Mouse (Mus musculus): Measurements from ENCODE around the gene B4galt5. TPM values are rescaled to one million over a fixed set of nuclear protein-coding genes. Genes with fewer than 3 reads are reported as not detected.

The B4galt5 gene
- polyA plus RNA-seq, 1 experiment from 2014 or later: 3.2 TPM

- no peak overlapping the region for H3K4me3 ChIP-seq (ENCODE audit: low read depth, low read length)
- no peaks in the 10 kb centered on the region for H3K36me3 ChIP-seq (replicated peaks; ENCODE audit: insufficient read depth, low read length)
- WGBS (ENCODE audit: insufficient replicate concordance): 82% methylated on average over 13 of the region's 13 CpGs
- DNase-seq (no peak), ATAC-seq (no peak)
- H3K27me3 ChIP-seq (ENCODE audit: insufficient read depth, low read length): no peaks in the 10 kb centered on the region
- no peaks in the 10 kb centered on the region for H3K4me1 ChIP-seq (ENCODE audit: insufficient read depth)
- no peak overlapping the region for H3K4me2 ChIP-seq (ENCODE audit: low read depth, low read length)
- TF ChIP-seq EP300 (IDR thresholded peaks at IDR 0.05; ENCODE audit: low read depth) (no peak), CTCF (IDR thresholded peaks at IDR 0.05; ENCODE audit: low read depth) (no peak)
- no peak overlapping the region for H3K9ac ChIP-seq (replicated peaks)
- H3K27ac ChIP-seq (ENCODE audit: low read depth): no peak overlapping the region
- no peaks in the 10 kb centered on the region for H3K9me3 ChIP-seq (ENCODE audit: low read length)
These were observed 67.5 kb downstream of the B4galt5 start for GRCm38 (mm10) chr2:167281461-167281860.

- no peak overlapping the region for H3K9ac ChIP-seq (replicated peaks)
- no peaks in the 10 kb centered on the region for H3K36me3 ChIP-seq (replicated peaks; ENCODE audit: insufficient read depth, low read length)
- 63% methylated on average over 4 of the region's 4 CpGs for WGBS (ENCODE audit: insufficient replicate concordance)
- DNase-seq (no peak), ATAC-seq (peak; percentile 27; the same call in 1 of the 2 replicates)
- no peaks in the 10 kb centered on the region for H3K4me1 ChIP-seq (ENCODE audit: insufficient read depth)
- H3K9me3 ChIP-seq (ENCODE audit: low read length): no peaks in the 10 kb centered on the region
- H3K4me3 ChIP-seq (ENCODE audit: low read depth, low read length): no peak overlapping the region
- no peaks in the 10 kb centered on the region for H3K27me3 ChIP-seq (ENCODE audit: insufficient read depth, low read length)
- no peak for TF ChIP-seq CTCF (IDR thresholded peaks at IDR 0.05; ENCODE audit: low read depth)
- TF ChIP-seq EP300 (IDR thresholded peaks at IDR 0.05; ENCODE audit: low read depth): no peak
- no peak overlapping the region for H3K27ac ChIP-seq (ENCODE audit: low read depth)
- H3K4me2 ChIP-seq (ENCODE audit: low read depth, low read length): no peak overlapping the region
These were observed 68.0 kb downstream of the B4galt5 start for GRCm38 (mm10) chr2:167280986-167281310.

- ATAC-seq (peak; percentile 53; the same call in 1 of the 2 replicates), DNase-seq (peak; percentile 78)
- no peak for TF ChIP-seq EP300 (IDR thresholded peaks at IDR 0.05; ENCODE audit: low read depth)
- peak; percentile 99 for TF ChIP-seq CTCF (IDR thresholded peaks at IDR 0.05; ENCODE audit: low read depth)
- H3K4me2 ChIP-seq (ENCODE audit: low read depth, low read length): no peak overlapping the region
- 39% methylated on average over 26 of the region's 26 CpGs for WGBS (ENCODE audit: insufficient replicate concordance)
- H3K27me3 ChIP-seq (ENCODE audit: insufficient read depth, low read length): no peaks in the 10 kb centered on the region
- H3K9me3 ChIP-seq (ENCODE audit: low read length): no peaks in the 10 kb centered on the region
- H3K36me3 ChIP-seq (replicated peaks; ENCODE audit: insufficient read depth, low read length): no peaks in the 10 kb centered on the region
- no peaks in the 10 kb centered on the region for H3K4me1 ChIP-seq (ENCODE audit: insufficient read depth)
- H3K27ac ChIP-seq (ENCODE audit: low read depth): no peak overlapping the region
- no peak overlapping the region for H3K9ac ChIP-seq (replicated peaks)
- no peak overlapping the region for H3K4me3 ChIP-seq (ENCODE audit: low read depth, low read length)
These were observed 68.6 kb downstream of the B4galt5 start for GRCm38 (mm10) chr2:167280090-167280985.

GRCm38 (mm10) chr2:167278751-167279526, 70.0 kb downstream of the B4galt5 start:
- WGBS (ENCODE audit: insufficient replicate concordance): 49% methylated on average over 17 of the region's 17 CpGs
- peak; percentile 77 for DNase-seq
- H3K4me1 ChIP-seq (ENCODE audit: insufficient read depth): no peaks in the 10 kb centered on the region
- no peaks in the 10 kb centered on the region for H3K27me3 ChIP-seq (ENCODE audit: insufficient read depth, low read length)
- H3K9me3 ChIP-seq (ENCODE audit: low read length): no peaks in the 10 kb centered on the region
- TF ChIP-seq CTCF (IDR thresholded peaks at IDR 0.05; ENCODE audit: low read depth) (peak; percentile 96), EP300 (IDR thresholded peaks at IDR 0.05; ENCODE audit: low read depth) (no peak)
- H3K27ac ChIP-seq (ENCODE audit: low read depth): no peak overlapping the region
- no peaks in the 10 kb centered on the region for H3K36me3 ChIP-seq (replicated peaks; ENCODE audit: insufficient read depth, low read length)
- no peak overlapping the region for H3K4me3 ChIP-seq (ENCODE audit: low read depth, low read length)
- no peak overlapping the region for H3K9ac ChIP-seq (replicated peaks)
- H3K4me2 ChIP-seq (ENCODE audit: low read depth, low read length): no peak overlapping the region
- peak; percentile 43; the same call in 1 of the 2 replicates for ATAC-seq

GRCm38 (mm10) chr2:167278011-167278410, 71.0 kb downstream of the B4galt5 start:
- no peaks in the 10 kb centered on the region for H3K4me1 ChIP-seq (ENCODE audit: insufficient read depth)
- H3K9ac ChIP-seq (replicated peaks): no peak overlapping the region
- no peak overlapping the region for H3K4me3 ChIP-seq (ENCODE audit: low read depth, low read length)
- H3K27ac ChIP-seq (ENCODE audit: low read depth): no peak overlapping the region
- WGBS (ENCODE audit: insufficient replicate concordance): 69% methylated on average over 7 of the region's 7 CpGs
- H3K36me3 ChIP-seq (replicated peaks; ENCODE audit: insufficient read depth, low read length): no peaks in the 10 kb centered on the region
- TF ChIP-seq EP300 (IDR thresholded peaks at IDR 0.05; ENCODE audit: low read depth) (no peak), CTCF (IDR thresholded peaks at IDR 0.05; ENCODE audit: low read depth) (no peak)
- no peak for DNase-seq
- H3K4me2 ChIP-seq (ENCODE audit: low read depth, low read length): no peak overlapping the region
- H3K27me3 ChIP-seq (ENCODE audit: insufficient read depth, low read length): no peaks in the 10 kb centered on the region
- ATAC-seq: no peak
- no peaks in the 10 kb centered on the region for H3K9me3 ChIP-seq (ENCODE audit: low read length)

GRCm38 (mm10) chr2:167277026-167277425, 72.0 kb downstream of the B4galt5 start:
- 77% methylated on average over 13 of the region's 13 CpGs for WGBS (ENCODE audit: insufficient replicate concordance)

More at GRCm38 (mm10) chr2:167277026-167277425, 72.0 kb downstream of the B4galt5 start:
- Histone ChIP-seq H3K36me3 (replicated peaks; ENCODE audit: insufficient read depth, low read length) (no peaks in the 10 kb centered on the region), H3K27me3 (ENCODE audit: insufficient read depth, low read length) (no peaks in the 10 kb centered on the region), H3K27ac (ENCODE audit: low read depth) (no peak overlapping the region), H3K4me2 (ENCODE audit: low read depth, low read length) (no peak overlapping the region), H3K9ac (replicated peaks) (no peak overlapping the region), H3K4me3 (ENCODE audit: low read depth, low read length) (no peak overlapping the region), H3K9me3 (ENCODE audit: low read length) (no peaks in the 10 kb centered on the region), H3K4me1 (ENCODE audit: insufficient read depth) (no peaks in the 10 kb centered on the region)
- TF ChIP-seq CTCF (IDR thresholded peaks at IDR 0.05; ENCODE audit: low read depth): no peak
- TF ChIP-seq EP300 (IDR thresholded peaks at IDR 0.05; ENCODE audit: low read depth): no peak
- ATAC-seq (no peak), DNase-seq (no peak)

All from liver, postnatal 0 days (tissue).